Mouse (Mus musculus) right cerebral cortex, postnatal 4 days (tissue): ENCODE results near the gene Srrm2.
A peak's percentile ranks its signal among the peaks of the same experiment; 100 is the strongest.
"Not testable (repeated sequence)": the region's sequence is repeated elsewhere in the genome, so short reads cannot be mapped to it uniquely, and the experiment has no call there.

Experiments
- DNase-seq: peaks from one replicate; pipeline ENCODE4 v3.0.0-alpha.2; 2022

Srrm2 gene

DNA sequence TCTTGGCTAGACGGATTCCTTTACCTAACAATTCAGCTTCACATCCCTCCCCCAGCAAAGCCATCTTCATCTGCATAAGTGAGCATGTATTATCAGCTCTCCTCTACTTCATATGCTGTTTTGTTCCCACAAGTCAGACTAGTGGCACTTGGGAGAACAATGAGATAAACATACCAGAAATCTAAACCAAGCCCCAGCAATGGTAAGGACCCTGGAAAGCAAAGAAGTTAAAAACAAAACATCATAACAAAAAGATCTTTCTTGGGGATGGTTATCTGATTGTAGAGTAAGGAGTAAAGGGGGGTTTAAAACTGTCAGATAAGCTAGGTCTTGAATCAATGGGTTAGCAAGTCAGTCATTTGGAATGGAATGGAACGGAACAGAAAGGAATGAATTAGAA lies 19.8 kb upstream of the Srrm2 start:
- no peak for DNase-seq

DNA sequence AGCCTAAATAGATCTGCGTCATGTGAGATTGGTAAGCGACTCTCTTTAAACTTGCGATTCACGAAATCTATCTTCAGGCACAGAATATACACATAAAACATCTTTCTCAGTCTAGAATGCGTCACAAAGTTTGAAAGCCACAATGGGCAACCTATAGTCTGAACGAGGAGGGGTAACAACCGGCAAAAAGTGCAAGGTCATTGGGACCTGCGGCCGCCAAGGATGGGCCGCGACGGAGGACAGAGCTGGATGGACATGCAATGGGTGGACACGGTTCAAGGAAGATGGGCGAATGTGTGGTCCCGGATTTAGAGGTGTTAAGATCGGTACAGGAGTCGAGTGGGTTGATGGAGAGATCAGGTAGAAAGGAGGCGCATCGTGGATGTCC lies 19.4 kb upstream of the Srrm2 start:
- no peak for DNase-seq

DNA sequence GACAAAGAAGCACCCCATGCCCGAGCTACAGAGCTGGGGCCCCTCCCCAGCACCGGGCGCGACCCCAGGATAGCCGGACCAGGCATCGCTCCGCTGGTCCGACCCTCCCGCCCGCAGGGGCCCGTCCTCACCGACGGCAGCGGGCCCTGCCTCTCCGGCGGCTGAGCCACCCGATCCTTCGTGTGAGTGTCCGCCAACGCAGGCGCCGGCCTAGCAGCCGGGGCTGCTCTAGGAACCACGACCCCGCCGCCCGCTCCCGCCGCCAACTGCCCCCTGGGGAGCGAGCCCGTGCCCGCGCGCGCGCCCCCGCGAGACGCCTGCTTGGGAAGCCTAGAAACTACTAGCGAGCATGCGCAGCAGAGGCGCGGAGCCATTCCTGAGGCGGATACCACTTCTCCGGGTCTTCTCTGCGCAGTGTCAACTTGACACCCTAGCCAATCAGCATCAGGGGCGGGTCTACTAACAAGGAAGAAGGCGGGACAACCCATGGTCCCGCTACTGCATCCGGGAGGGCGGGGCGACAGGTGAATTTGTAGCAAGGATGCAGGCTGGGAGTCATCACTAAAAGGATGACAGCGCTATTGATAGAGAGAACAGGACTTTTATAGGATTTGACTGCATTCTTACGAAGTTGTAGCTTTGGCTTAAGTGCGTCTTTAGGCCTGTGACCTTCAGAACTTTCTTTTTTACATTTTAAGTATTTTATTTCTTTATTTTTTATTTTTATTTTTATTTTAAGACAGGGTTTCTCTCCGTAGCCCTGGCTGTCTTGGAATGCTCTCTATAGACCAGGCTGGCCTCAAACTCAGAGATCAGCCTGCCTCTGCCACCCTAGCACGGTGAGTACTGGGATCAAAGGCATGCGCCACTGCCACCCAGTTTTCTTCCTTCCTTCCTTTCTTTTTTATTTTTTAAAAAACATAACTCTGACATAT lies 18.8 kb upstream of the Srrm2 start, which contains the start of gene Flywch1:
Gene Flywch1, minus strand, starts transcription at position 319 of the 935 bp plus-strand sequence.
- peak; percentile 99 for DNase-seq

- DNase-seq = not testable (repeated sequence)
Measured at GRCm38 (mm10) chr17:23772219-23772556, 18.1 kb upstream of the Srrm2 start.

GRCm38 (mm10) chr17:23773676-23774075 lies 16.7 kb upstream of the Srrm2 start:
- no peak for DNase-seq

DNA sequence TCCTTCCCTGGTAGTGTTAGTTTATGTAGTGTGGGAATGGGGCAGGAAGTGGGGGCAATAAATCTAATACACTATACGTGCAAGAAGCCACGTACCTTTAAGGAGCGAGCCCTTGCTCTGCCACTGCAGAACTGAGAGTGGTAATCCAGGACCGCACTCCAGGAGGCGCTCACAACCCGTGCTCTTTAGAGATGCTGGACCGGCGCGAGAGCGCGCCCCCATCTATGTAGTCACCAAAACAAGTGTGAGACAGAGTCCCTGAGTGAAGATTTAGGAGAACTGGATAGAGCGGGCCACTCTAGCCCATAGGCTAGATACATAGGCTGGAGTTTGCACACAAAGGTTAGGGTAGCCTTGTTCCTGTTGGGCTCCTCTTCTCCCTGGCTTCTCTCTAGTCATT lies 16.2 kb upstream of the Srrm2 start:
- DNase-seq = peak; percentile 73

- DNase-seq = no peak
Measured at GRCm38 (mm10) chr17:23776216-23776615, 14.1 kb upstream of the Srrm2 start.

DNA sequence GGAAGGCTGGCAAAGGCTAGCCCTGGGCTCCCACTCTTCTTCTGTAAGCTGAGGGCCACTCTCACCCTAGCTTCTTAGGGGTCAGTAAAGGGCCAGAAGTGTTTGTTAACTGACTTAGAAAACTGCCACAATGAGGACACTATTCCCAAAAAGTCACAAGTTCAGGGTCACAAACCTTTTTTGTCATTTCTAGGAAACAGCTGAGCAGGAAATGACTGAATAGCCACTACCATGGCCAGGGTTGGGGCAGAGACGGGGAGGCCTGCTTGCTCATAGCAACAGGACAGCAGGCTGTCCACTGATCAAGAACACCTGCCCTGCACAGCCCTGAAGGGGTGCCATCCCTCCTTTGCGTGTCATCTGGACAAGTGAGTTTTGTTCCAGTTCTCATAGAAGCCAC lies 13.2 kb upstream of the Srrm2 start:
- DNase-seq = no peak

DNA sequence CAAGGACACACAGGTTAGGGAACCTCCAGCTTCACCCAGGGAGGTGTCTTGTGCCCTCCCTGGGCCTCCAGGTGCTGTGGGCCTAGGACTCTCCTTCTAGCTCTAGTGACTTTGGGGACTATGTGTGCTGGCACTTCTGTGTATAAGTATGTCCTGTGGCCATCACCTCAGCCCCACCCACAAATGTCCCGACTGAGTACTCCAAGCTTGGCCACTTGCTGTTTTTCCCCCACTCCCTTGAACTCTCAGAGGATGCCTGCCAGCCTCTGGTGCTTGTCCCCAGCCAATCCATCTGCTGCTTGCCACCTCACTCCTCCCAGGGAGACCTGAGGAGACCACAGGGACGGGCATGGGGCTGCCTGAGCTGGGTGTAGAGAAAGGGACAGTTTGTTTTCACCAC lies 11.9 kb upstream of the Srrm2 start:
- no peak for DNase-seq

- no peak for DNase-seq
Measured at GRCm38 (mm10) chr17:23783352-23783751, 7.0 kb upstream of the Srrm2 start.

DNA sequence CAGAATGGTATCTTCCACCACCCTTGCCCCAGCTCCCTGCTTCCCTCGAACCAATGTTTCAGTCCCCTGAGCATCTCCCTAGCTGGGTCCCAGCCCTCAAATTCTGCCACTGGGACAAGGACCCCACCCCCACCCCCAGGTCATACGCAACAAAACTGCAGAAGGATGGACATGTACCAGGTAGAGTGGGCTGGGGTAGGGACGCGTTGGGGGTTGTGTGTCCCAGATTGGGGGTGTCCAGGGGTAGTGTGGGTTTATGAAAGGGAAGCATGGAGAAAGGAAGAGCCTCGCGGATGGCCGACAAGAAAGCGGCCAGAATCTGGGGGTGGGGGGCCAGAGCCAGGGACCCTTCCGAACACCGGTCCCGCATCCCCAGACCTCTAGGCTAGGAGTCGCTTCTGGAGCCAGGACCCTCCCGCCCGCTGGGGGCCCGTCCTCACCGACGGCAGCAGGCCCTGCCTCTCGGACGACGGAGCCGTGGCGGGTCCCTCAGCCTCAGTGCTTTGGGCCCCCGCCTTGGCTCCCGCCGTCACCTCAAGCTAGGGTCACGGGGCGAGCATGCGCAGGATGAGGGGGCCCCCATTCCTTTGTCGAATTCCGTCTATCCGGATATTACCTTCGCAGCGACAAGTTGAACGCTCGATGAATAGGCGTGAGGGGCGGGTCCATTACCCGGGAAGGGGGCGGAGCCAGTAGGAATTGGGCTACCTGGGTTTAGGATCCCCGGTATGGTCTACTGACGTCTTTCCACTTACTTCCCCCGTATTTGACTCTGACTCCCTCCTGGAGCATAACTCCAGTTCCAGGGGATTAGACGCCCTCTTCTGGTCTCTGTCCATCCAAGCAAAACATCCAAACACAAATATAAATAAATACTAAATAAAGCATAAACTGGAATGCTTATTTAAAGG lies 4.5 kb upstream of the Srrm2 start, which contains the start of gene Flywch2:
Gene Flywch2, minus strand, starts transcription at position 521 of the 911 bp plus-strand sequence.
- DNase-seq = peak; percentile 84

DNA sequence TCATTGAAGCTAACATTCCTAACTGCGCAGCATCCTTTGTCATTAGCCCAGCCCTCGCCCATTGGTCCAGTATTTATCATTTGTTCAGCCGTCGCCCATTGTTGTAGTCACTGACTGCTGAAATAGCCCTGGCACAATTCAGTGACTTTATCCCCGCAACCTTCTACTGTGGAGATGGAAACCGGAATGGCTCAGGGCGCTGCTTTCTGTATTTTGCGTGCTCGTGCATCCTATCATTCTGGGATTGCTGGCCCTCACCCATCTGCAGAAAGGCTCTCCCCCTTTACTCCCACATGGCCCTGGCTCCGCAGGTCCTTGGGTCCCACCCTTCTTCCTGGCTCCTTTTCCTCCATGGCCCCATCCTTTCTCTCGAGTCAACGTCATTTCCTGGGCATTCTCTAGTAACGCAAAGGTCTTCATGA lies 3.8 kb upstream of the Srrm2 start:
- DNase-seq = peak; percentile 36

DNA sequence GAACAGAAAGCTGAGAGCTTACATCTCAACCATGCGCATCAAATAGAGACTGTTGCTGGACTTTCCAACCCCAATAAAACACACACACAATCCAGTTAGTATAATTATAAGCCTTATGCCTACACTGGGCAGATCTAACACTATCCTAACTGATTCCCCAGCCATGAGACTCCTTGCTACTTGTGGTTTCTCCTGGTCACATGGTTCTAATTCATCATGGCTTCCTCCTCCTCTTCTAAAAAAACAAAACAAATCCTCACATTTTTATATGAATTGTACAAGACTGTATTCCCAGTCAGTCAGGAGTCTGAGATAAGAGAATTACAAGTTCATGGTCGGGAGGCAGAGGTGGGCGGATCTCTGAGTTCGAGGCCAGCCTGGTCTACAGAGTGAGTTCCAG lies 1.4 kb upstream of the Srrm2 start:
- no peak for DNase-seq

GRCm38 (mm10) chr17:23789749-23790268 lies 523 bp upstream of the Srrm2 start:
- DNase-seq = no peak

- no peak for DNase-seq
Measured at GRCm38 (mm10) chr17:23791079-23791357, 686 bp downstream of the Srrm2 start.

DNA sequence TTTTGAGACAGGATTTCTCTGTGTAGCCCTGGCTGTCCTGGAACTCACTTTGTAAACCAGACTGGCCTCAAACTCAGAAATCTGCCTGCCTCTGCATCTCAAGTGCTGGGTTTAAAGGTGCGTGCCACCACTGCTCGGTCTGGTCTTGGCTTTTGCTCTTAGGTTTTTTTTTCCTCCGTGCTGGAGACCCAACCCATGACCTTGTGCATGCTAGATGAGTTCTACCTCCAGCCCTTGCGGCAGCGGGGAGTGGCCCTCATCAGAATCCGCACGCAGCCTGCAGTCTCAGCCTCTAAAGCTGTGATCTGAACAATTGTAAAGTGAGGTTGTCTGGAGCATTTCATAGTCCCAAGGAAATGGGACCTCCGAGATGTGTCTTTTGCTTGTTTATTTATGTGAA lies 5.0 kb downstream of the Srrm2 start:
- no peak for DNase-seq

GRCm38 (mm10) chr17:23797316-23797715 lies 7.0 kb downstream of the Srrm2 start:
- DNase-seq = no peak

DNA sequence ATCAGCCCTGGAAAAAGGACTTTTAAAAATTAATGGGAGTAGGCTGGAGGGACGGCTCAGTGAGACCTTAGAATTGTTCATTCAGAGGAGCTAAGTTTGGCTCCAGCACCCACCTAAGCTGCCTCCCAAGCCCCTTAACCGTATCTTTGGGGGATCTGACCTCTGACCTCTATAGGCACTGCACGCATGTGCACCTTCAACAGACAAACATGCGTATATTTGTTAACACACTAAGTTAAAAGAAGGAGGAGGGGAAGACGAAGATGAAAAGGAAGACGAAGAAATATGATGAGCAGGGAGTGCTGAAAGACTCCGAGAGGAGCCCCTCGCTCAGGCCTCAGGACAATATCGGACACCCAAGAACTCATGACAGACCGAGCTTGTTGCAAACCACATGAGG lies 11.3 kb downstream of the Srrm2 start:
- no peak for DNase-seq

DNA sequence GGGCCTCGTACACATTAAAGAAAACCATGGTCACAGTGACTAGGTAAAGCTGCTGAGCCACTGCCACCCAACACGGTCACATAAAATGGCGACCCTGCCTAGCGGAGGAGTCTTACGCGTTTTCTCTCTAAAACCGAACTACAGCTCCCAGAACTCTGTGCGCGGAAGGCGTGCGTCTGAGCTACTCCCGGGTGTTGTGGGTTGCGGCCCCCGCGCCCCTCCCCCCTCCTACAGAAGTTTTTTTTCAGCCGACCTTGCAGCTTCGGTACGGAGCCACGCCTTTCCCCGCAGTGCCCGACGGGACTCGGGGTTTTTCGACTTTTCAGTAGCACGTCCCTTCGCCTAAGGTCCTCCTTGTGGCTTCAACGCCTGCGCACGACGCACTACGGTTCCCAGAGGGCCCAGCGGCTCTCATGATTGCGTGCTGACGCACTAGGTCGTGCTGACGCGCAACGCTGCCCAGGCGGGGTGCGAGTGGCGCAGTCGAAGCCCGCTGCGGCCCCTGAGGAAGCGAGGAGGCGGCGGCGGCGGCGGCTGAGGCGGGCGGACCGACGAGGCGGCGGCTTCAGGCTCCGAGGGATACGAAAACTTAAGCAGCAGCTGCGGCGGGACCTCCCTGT lies 12.5 kb downstream of the Srrm2 start:
- peak; percentile 97 for DNase-seq

DNA sequence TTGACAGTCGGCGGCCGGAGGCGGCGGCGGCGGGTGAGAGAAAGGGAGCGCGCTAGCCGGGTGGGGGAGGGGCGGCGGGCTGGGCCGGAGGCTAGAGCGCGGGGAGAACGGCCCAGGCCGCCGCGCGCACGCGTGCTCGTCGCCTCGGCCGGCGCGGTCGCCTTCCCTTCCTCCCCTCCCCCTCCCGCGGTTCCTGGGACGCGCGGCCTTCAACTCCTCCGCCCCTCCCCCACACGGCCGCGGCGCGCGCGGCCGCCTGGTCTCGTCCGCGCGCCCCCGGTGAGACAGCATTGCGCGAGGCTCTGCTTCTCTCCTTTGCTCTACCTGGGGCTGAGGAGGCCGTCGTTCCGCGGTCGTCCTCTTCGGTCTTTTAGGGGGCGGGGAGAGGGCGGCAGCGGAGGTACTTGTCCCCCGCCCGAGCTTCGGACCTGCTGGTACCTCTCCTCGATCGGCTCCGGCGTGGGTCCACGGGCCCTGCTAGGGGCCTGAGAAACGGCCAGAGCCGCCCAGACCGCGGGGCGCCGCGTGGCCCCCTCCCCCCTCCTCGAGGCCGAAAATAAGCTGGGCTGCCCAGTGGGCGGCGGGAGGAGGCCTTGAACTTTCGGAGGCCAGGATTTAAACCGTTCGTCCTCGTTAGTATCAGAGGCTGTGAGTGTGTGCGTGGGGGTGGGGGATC lies 13.2 kb downstream of the Srrm2 start:
- DNase-seq = peak; percentile 90

DNA sequence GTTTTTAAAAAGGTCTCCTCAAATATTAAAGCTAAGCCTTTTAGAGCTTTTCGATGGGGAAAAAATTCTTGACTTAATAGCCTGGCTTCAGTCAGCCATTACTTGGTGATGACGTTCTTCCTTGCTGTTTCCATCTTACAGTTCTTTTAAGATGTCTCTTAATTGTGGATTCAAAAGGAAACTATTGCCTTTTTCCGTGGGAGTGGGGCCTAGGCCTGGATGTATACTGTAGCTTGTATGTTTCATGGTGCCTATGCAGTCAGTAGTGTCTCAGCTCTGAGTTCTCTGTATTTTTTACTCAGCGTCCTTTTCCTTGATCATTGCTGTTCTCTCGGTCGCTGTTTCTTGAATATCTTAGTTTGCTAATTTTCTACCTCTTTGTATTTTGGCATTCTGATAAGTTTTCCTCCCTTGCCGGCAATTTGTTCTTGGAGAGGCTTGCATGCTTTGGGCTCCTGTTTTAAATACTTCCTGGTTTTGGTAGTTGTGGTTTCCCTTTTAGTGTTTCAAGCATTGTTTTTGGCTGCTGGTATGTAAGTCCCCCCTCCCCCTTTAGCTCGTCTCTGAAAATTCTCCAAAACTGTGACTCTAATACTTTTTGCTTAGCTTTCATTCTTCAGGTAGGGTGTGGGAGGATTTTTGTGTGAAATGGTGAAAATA lies 14.2 kb downstream of the Srrm2 start:
- no peak for DNase-seq

- no peak for DNase-seq
Measured at GRCm38 (mm10) chr17:23806867-23807266, 16.5 kb downstream of the Srrm2 start.
